Comparison of ENCODE assay signal across 25 mouse cellular contexts in genomic region chr8:48295558-48295957, GRCm38 (mm10).
DNase-seq lines count a peak whose midpoint lies in the region; ATAC-seq and TF ChIP-seq lines count a peak whose summit lies in the region.
"Had no signal": no experiment of that assay in that cellular context is flagged by ENCODE, and none has a peak within 500 bp of the region (broad histone marks: within the 10 kb centered on the region; RNA-seq: fewer than 3 reads in every experiment).

No protein-coding gene starts in this region.

- no peaks in the 10 kb centered on the region for H3K9me3 ChIP-seq in embryonic facial prominence, embryonic 14.5 days (ENCODE audit: control insufficient read depth, low read length)
- H3K9me3 ChIP-seq in embryonic facial prominence, embryonic 10.5 days = no peaks in the 10 kb centered on the region
- no peaks in the 10 kb centered on the region for H3K9me3 ChIP-seq in liver, postnatal 0 days (ENCODE audit: low read length)
- H3K9me3 ChIP-seq: embryonic facial prominence, embryonic 13.5 days; forebrain, embryonic 13.5 days; heart, embryonic 10.5 days; heart, embryonic 13.5 days; hindbrain, embryonic 12.5 days; hindbrain, embryonic 15.5 days had no signal

- no peak overlapping the region for H3K9ac ChIP-seq in embryonic facial prominence, embryonic 14.5 days (ENCODE audit: low read depth, low read length)
- no peak overlapping the region for H3K9ac ChIP-seq in liver, postnatal 0 days (replicated peaks)
- H3K9ac ChIP-seq: embryonic facial prominence, embryonic 13.5 days; forebrain, embryonic 13.5 days; heart, embryonic 13.5 days; hindbrain, embryonic 12.5 days; hindbrain, embryonic 15.5 days had no signal

- peak; percentile 33; the same call in 1 of the 2 replicates for ATAC-seq in embryonic facial prominence, embryonic 14.5 days (ENCODE audit: low read depth)
- ATAC-seq in liver, postnatal 0 days = peak; percentile 45
- ATAC-seq: forebrain, embryonic 13.5 days; forebrain, embryonic 16.5 days had no signal

- H3K4me3 ChIP-seq in embryonic facial prominence, embryonic 14.5 days (ENCODE audit: low read depth, low read length) = no peak overlapping the region
- no peak overlapping the region for H3K4me3 ChIP-seq in embryonic facial prominence, embryonic 10.5 days
- no peak overlapping the region for H3K4me3 ChIP-seq in liver, postnatal 0 days (ENCODE audit: low read depth, low read length)
- H3K4me3 ChIP-seq: embryonic facial prominence, embryonic 13.5 days; forebrain, embryonic 10.5 days; forebrain, embryonic 13.5 days; heart, adult 2 months; heart, embryonic 10.5 days; heart, embryonic 13.5 days; hindbrain, embryonic 12.5 days; hindbrain, embryonic 15.5 days had no signal

- no peak overlapping the region for H3K27ac ChIP-seq in embryonic facial prominence, embryonic 14.5 days (replicated peaks; ENCODE audit: low read depth, low read length)
- H3K27ac ChIP-seq in embryonic facial prominence, embryonic 10.5 days (replicated peaks) = no peak overlapping the region
- no peak overlapping the region for H3K27ac ChIP-seq in liver, postnatal 0 days (ENCODE audit: low read depth)
- H3K27ac ChIP-seq: embryonic facial prominence, embryonic 13.5 days; forebrain, embryonic 10.5 days; forebrain, embryonic 13.5 days; heart, adult 2 months; heart, embryonic 10.5 days; heart, embryonic 13.5 days; hindbrain, embryonic 12.5 days; hindbrain, embryonic 15.5 days had no signal

- WGBS in embryonic facial prominence, embryonic 14.5 days = 66% methylated on average over 6 of the region's 6 CpGs
- WGBS in embryonic facial prominence, embryonic 10.5 days = 84% methylated on average over 6 of the region's 6 CpGs
- 49% methylated on average over 6 of the region's 6 CpGs for WGBS in liver, postnatal 0 days (ENCODE audit: insufficient replicate concordance)

- H3K27me3 ChIP-seq in embryonic facial prominence, embryonic 14.5 days (replicated peaks; ENCODE audit: control insufficient read depth, insufficient read depth, low read length) = no peaks in the 10 kb centered on the region
- H3K27me3 ChIP-seq in embryonic facial prominence, embryonic 10.5 days (replicated peaks; ENCODE audit: low read depth, poor library complexity, severe bottlenecking) = no peaks in the 10 kb centered on the region
- no peaks in the 10 kb centered on the region for H3K27me3 ChIP-seq in liver, postnatal 0 days (ENCODE audit: insufficient read depth, low read length)
- no peaks in the 10 kb centered on the region for H3K27me3 ChIP-seq in splenic B cell, adult 2 months (ENCODE audit: control insufficient read depth, insufficient read depth, low read length, poor library complexity, severe bottlenecking)
- H3K27me3 ChIP-seq: embryonic facial prominence, embryonic 13.5 days; forebrain, embryonic 13.5 days; heart, embryonic 13.5 days; hindbrain, embryonic 12.5 days; hindbrain, embryonic 15.5 days had no signal

- TF ChIP-seq EP300 in liver, postnatal 0 days (IDR thresholded peaks at IDR 0.05; ENCODE audit: low read depth) = no peak

- peaks cover 78% of the 10 kb centered on the region for H3K36me3 ChIP-seq in embryonic facial prominence, embryonic 14.5 days (ENCODE audit: control insufficient read depth, insufficient read depth, low read length)
- peaks cover 94% of the 10 kb centered on the region for H3K36me3 ChIP-seq in embryonic facial prominence, embryonic 10.5 days (replicated peaks)
- H3K36me3 ChIP-seq in liver, postnatal 0 days (replicated peaks; ENCODE audit: insufficient read depth, low read length) = 0 out of 2 replicates have a peak, but pooled peaks cover 5% of the 10 kb centered on the region
- no peaks in the 10 kb centered on the region for H3K36me3 ChIP-seq in splenic B cell, adult 2 months (ENCODE audit: control insufficient read depth, insufficient read depth, low read length, poor library complexity, severe bottlenecking)

- TF ChIP-seq CTCF in liver, postnatal 0 days (IDR thresholded peaks at IDR 0.05; ENCODE audit: low read depth) = no peak

- H3K4me1 ChIP-seq in embryonic facial prominence, embryonic 14.5 days (ENCODE audit: control insufficient read depth, insufficient read depth, low read length) = peaks cover 3% of the 10 kb centered on the region; the same call in 1 of the 2 replicates
- H3K4me1 ChIP-seq in embryonic facial prominence, embryonic 10.5 days = peaks cover 2% of the 10 kb centered on the region
- no peaks in the 10 kb centered on the region for H3K4me1 ChIP-seq in liver, postnatal 0 days (ENCODE audit: insufficient read depth)
- H3K4me1 ChIP-seq: forebrain, embryonic 10.5 days; heart, embryonic 10.5 days; heart, embryonic 13.5 days had no signal

- no peak overlapping the region for H3K4me2 ChIP-seq in embryonic facial prominence, embryonic 14.5 days (ENCODE audit: low read depth, low read length)
- no peak overlapping the region for H3K4me2 ChIP-seq in liver, postnatal 0 days (ENCODE audit: low read depth, low read length)
- H3K4me2 ChIP-seq: embryonic facial prominence, embryonic 13.5 days; forebrain, embryonic 13.5 days; heart, embryonic 13.5 days; hindbrain, embryonic 12.5 days; hindbrain, embryonic 15.5 days had no signal

- DNase-seq in embryonic facial prominence, embryonic 14.5 days (ENCODE audit: low spot score) = peak; percentile 43
- DNase-seq in embryonic facial prominence, embryonic 10.5 days (ENCODE audit: low spot score) = no peak
- DNase-seq in liver, postnatal 0 days = no peak
- DNase-seq in liver = no peak
- peak; percentile 0 for DNase-seq in splenic B cell, adult 2 months (ENCODE audit: low read depth, low spot score)
- no peak for DNase-seq in adrenal gland, adult (ENCODE audit: inconsistent age in 2 of 2, low spot score in 1 of 2)
- DNase-seq: adrenal gland, postnatal 10 days; adrenal gland, postnatal 36 days; B cell, adult 2 months; cerebellum, adult 18-20 months; cerebellum, adult 9-10 months; cerebellum, postnatal 14 days; gastrocnemius, postnatal 10 days; gastrocnemius, postnatal 36 days; heart, adult 2 months; heart, postnatal 14 days; heart, postnatal 4 days had no signal

Comparison
In these comparisons a context has a peak if more than half of its experiments do, and no peak if none do; other contexts are left out.
1. DNase-seq: peak in embryonic facial prominence, embryonic 14.5 days (single experiment) and splenic B cell, adult 2 months (single experiment); none in embryonic facial prominence, embryonic 10.5 days (single experiment), liver, postnatal 0 days (single experiment), liver (single experiment) and adrenal gland, adult (0 of 2).